Mouse (Mus musculus) heart, embryonic 14.5 days (tissue): ENCODE data around the gene BC024978. TPM values are rescaled to one million over a fixed set of nuclear protein-coding genes. Genes with fewer than 3 reads are reported as not detected.

Experiments used
- ATAC-seq: fragments of 200-750 bp; cut with Nextera tagmentation; 2 replicates; pipeline ENCODE4 v1.8.0; 2017; ENCODE audit warnings: low read depth, moderate TSS enrichment; ENCODE audit not compliant: insufficient number of reproducible peaks, insufficient read depth, low FRiP score
- H3K27ac ChIP-seq, 2 experiments: fragments of 200-500 bp in 1 of 2; fragments of 300-500 bp in 1 of 2; sonication (generic) in 1 of 2; replicated peaks in 1 of 2; 2 replicates each; pipeline ENCODE4 v1.5.1; 2012 to 2014; ENCODE audit warnings: low read depth in 2 of 2, low read length in 2 of 2, control low read depth in 1 of 2, mild to moderate bottlenecking in 1 of 2, mixed read lengths in 1 of 2; ENCODE audit not compliant: control insufficient read depth in 1 of 2, insufficient read depth in 1 of 2
- H3K27me3 ChIP-seq: fragments of 300-500 bp; sonication (generic); 2 replicates; pipeline ENCODE4 v1.6.1; 2014; ENCODE audit warnings: mild to moderate bottlenecking, low read length, control low read depth; ENCODE audit not compliant: control insufficient read depth, insufficient read depth
- H3K36me3 ChIP-seq: fragments of 300-500 bp; sonication (generic); 2 replicates; pipeline ENCODE4 v1.6.1; 2014; ENCODE audit warnings: mild to moderate bottlenecking, control low read depth, low read length, mixed read lengths; ENCODE audit not compliant: control insufficient read depth, insufficient read depth
- H3K4me1 ChIP-seq, 2 experiments: fragments of 200-500 bp in 1 of 2; fragments of 300-500 bp in 1 of 2; sonication (generic) in 1 of 2; 2 replicates each; pipeline ENCODE4 v1.6.1; 2012 to 2014; ENCODE audit warnings: low read length in 2 of 2, control low read depth in 1 of 2, mixed read lengths in 1 of 2; ENCODE audit not compliant: control insufficient read depth in 2 of 2, insufficient read depth in 2 of 2
- H3K4me2 ChIP-seq: fragments of 300-500 bp; sonication (generic); 2 replicates; pipeline ENCODE4 v1.6.1; 2014; ENCODE audit warnings: mild to moderate bottlenecking, low read length
- H3K4me3 ChIP-seq, 2 experiments: fragments of 200-500 bp in 1 of 2; fragments of 300-500 bp in 1 of 2; sonication (generic) in 1 of 2; 2 replicates each; pipeline ENCODE4 v1.5.1; 2012 to 2014; ENCODE audit warnings: low read length in 2 of 2, mild to moderate bottlenecking in 2 of 2, control low read depth in 1 of 2, low read depth in 1 of 2, moderate library complexity in 1 of 2; ENCODE audit not compliant: control insufficient read depth in 1 of 2, insufficient read depth in 1 of 2
- H3K9ac ChIP-seq: fragments of 300-500 bp; sonication (generic); 2 replicates; pipeline ENCODE4 v1.6.1; 2014; ENCODE audit warnings: mild to moderate bottlenecking, low read length
- H3K9me3 ChIP-seq: fragments of 300-500 bp; sonication (generic); 2 replicates; pipeline ENCODE4 v1.6.1; 2016; ENCODE audit warnings: low read length, control low read depth; ENCODE audit not compliant: control insufficient read depth
- WGBS: fragments of 180-500 bp; shearing (Covaris S2); extraction: QIAGEN DNeasy Blood & Tissue Kit; methylation state at CpG from one replicate; pipeline ENCODE4 v1.1.7; 2014; 5-methylcytosine and 5-hydroxymethylcytosine counted together
- polyA plus RNA-seq: library from polyadenylated mRNA; unstranded; fragments of >200 nt; fragmentation: Nextera tagmentation; extraction: Ambion mirVana; gene quantifications from 2 replicates; pipeline ENCODE4 v1.2.1, GENCODE M21; 2014

The BC024978 gene
- polyA plus RNA-seq, 1 experiment from 2014 or later = 3.7 TPM

DNA sequence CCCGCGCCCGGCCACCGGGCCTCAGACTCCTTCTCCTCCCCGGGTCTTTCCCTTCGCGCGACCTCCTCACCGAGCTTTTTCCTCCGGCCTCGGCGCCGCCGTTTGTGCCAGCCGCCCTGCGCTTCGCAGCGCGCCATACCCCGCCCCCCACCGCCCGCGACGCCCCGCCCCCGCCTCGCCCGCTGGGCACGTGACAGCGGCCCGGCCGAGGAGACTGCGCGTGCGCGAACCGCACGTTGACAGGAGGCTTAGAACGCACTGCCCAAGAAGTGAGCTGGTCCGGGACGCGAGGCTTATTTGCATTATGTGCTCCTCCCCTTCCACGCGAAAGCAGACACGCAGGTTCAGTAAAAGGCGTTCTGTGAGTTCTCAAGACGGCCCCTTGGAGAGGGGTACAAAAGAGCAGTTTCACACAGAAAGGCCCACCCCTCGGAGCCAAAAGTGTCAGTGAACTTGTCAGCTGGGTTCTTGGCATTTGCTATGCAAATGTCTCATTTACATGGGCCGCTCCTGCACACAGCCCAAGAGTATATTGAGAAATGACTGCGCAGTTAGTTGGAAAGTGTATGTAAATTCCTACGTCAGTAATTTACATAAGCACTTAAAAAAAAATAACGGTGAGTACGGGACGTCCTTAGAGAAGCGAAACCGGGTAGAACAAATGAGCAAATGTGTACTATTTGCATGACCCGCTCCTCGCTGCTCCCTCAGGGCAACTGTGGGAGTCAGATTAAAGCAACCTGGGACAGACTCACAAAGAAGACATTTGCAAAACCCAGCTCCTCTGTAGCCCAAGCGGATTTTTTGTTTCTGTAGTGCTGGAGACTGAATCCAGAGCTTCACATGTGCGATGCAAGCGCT is 28.7 kb upstream of the BC024978 start, which contains the start of gene Egln2:
Egln2 (minus strand) TSS at position 189 of the 861 bp plus-strand sequence.
- 2% methylated on average over 59 of the region's 61 CpGs for WGBS
- peak within 1 kb of the TSS; percentile 87 for H3K9ac ChIP-seq
- H3K4me3 ChIP-seq = peak within 1 kb of the TSS; percentile 77
- H3K4me2 ChIP-seq = peak within 1 kb of the TSS; percentile 83
- no peaks in the 10 kb centered on the region for H3K9me3 ChIP-seq
- peak; percentile 86 for ATAC-seq
- no peaks in the 10 kb centered on the region for H3K27me3 ChIP-seq
- H3K36me3 ChIP-seq = peaks cover 45% of the 10 kb centered on the region
- H3K4me1 ChIP-seq = peaks cover 20 to 44% of the 10 kb centered on the region in 2 experiments
- H3K27ac ChIP-seq = peak within 1 kb of the TSS; percentile 95 to 98

DNA sequence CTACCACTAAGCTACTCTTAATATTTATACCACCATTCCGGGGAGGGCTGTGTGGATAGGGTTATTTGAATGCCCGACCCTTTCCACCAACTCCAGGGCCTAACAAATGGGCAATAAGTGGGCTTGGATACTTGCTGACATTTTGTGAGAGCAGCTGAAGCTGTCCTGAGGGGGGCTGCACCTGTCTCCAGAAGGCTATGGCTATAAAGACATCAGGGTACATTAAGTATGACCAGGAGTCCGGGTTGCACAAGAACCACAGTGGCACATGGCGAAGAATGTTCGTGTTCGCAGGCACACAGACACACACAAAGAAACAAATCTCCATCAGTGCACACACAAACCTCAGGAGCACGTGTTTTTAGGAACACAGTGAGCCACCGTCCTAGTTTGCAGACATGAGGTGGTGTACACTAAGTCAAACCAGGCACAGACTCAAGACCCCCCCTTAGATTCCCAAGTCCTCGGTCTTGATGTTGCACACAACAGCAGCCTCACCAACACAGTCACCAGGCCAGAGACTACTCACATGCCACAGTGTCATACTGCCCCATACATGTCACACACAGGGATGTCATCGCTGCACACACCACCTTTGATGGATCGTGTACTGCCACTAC is 28.0 kb upstream of the BC024978 start:
- Histone ChIP-seq H3K27me3 (no peaks in the 10 kb centered on the region), H3K9ac (peak overlapping the region; percentile 87), H3K4me3 (peak overlapping the region; percentile 77), H3K27ac (peak overlapping the region; percentile 95 to 98), H3K9me3 (no peaks in the 10 kb centered on the region), H3K4me2 (peak overlapping the region; percentile 83), H3K36me3 (peaks cover 47% of the 10 kb centered on the region), H3K4me1 (peaks cover 20 to 40% of the 10 kb centered on the region in 2 experiments)
- 69% methylated on average over 11 of the region's 11 CpGs for WGBS
- no peak for ATAC-seq

DNA sequence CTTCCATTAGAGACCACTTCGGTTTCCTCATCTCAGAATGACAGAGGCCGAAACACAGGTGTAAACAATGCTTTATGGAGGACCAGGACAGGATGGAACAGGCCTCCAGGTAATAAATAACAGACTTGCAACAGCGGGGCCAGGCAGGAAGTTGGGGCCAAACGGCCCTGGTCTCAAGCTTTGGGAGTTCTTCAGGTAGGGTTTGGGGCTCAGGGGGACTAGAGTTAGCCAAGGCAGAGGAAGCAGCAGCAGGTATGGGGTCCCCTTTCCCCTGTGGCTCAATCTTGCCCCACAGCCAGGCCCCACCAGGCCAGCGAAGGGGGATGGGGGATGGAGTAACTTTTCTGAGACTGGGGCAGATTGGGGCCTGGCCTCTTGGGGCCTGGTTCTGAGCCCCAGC is 27.2 kb upstream of the BC024978 start:
- Histone ChIP-seq H3K4me3 (no peak overlapping the region), H3K27me3 (no peaks in the 10 kb centered on the region), H3K9me3 (no peaks in the 10 kb centered on the region), H3K4me1 (peaks cover 19 to 32% of the 10 kb centered on the region in 2 experiments), H3K4me2 (no peak overlapping the region), H3K27ac (no peak overlapping the region), H3K36me3 (peaks cover 47% of the 10 kb centered on the region), H3K9ac (no peak overlapping the region)
- no peak for ATAC-seq
- WGBS = 92% methylated on average over 5 of the region's 5 CpGs

DNA sequence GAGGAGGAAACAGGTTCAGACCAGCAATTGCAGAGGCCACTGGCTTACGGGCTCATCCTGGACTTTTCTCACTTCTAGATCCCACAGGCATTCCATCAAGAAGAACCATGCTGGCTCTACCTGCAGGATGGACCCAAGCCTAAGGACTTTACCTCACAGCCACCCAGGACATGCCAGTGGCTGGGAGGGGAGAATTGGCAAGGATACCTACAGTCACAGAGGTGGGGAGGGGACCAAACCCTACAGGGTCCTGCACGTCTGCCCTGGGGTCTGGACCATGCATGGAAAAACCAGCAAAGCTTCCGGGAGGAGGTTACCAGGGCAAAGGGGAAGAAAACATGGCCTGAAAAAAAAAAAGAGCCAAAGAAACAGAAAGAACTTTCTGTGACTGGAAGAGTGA is 24.6 kb upstream of the BC024978 start:
- ATAC-seq = no peak
- Histone ChIP-seq H3K9ac (no peak overlapping the region), H3K27me3 (no peaks in the 10 kb centered on the region), H3K36me3 (peaks cover 49% of the 10 kb centered on the region), H3K27ac (no peak overlapping the region), H3K4me3 (no peak overlapping the region), H3K4me1 (peaks cover 7 to 8% of the 10 kb centered on the region in 2 experiments), H3K9me3 (no peaks in the 10 kb centered on the region), H3K4me2 (no peak overlapping the region)
- 80% methylated on average over 3 of the region's 3 CpGs for WGBS

DNA sequence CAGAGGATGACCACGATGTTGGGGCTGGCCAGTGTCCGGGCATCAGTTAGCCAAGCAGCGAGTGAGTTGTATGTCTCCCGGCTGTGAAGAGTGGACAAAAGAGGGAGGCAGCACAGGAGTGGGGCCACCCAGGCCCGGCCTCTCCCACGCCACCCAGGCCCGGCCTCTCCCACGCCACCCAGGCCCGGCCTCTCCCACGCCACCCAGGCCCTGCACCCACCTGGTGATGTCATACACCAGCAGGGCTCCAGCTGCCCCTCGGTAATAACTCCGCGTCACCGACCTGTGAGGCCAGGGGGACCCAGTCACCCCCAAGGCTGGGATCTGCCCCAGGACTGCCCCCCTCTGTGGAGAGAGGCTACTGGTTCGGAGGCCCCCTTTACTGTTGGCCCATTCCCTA is 21.1 kb upstream of the BC024978 start:
- H3K9me3 ChIP-seq = no peaks in the 10 kb centered on the region

DNA sequence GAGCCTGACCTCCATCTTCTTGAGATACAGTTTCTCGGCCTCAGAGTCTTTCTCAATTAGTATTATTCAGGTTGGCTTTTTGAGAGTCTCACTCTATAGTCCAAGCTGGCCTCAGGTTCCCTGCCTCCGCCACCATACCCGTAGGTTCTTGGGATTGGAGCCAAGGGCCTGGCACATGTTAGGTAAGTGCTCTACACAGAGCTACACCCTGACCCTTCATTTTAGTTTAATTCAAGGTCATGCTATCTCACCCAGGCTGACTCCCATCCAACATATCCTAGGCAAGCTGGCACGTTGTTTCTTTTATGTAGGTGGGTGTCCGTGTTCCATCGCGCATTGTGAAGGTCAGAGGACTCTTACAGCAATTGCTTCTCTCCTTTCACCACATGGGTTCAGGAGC is 20.7 kb upstream of the BC024978 start:
- Histone ChIP-seq H3K9ac (no peak overlapping the region), H3K4me3 (no peak overlapping the region), H3K4me2 (no peak overlapping the region), H3K4me1 (peaks cover 0 to 4% of the 10 kb centered on the region in 2 experiments; a peak in 1 of 4 replicates), H3K27ac (no peak overlapping the region), H3K36me3 (peaks cover 49% of the 10 kb centered on the region), H3K9me3 (no peaks in the 10 kb centered on the region), H3K27me3 (no peaks in the 10 kb centered on the region)
- WGBS = 78% methylated on average over 7 of the region's 7 CpGs
- ATAC-seq = no peak

More for the DNA sequence above, 21.1 kb upstream of the BC024978 start:
- Histone ChIP-seq H3K27me3 (no peaks in the 10 kb centered on the region), H3K4me1 (peaks cover 0 to 4% of the 10 kb centered on the region in 2 experiments; a peak in 1 of 4 replicates), H3K4me2 (no peak overlapping the region), H3K36me3 (peaks cover 49% of the 10 kb centered on the region), H3K4me3 (no peak overlapping the region), H3K9ac (no peak overlapping the region), H3K27ac (no peak overlapping the region)
- ATAC-seq = no peak
- WGBS = 94% methylated on average over 15 of the region's 15 CpGs

DNA sequence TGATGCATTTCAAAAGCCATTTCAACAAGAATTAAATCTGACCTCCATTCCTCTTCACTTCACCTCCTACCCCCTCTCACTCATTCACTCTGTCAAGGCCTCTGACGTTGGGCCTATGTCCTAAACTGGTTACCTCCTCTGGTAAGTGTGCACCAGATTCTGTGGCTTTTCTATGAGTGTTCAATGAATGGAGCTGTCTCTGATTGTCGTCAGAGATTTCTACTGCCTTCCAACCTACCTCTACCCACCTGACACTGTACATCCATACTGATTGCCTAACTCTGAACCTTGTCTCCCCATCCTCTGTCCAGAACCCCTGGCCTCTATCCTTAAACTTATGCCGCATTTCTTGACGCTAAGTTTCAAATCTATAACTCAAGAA is 17.6 kb upstream of the BC024978 start:
- Histone ChIP-seq H3K27me3 (no peaks in the 10 kb centered on the region), H3K27ac (peak overlapping the region; percentile 89 to 91), H3K9ac (peak overlapping the region; percentile 68), H3K9me3 (no peaks in the 10 kb centered on the region), H3K4me3 (peak overlapping the region; percentile 73 to 76), H3K36me3 (peaks cover 29% of the 10 kb centered on the region), H3K4me1 (peaks cover 0 to 4% of the 10 kb centered on the region in 2 experiments; a peak in 2 of 4 replicates), H3K4me2 (peak overlapping the region; percentile 53)
- WGBS = 24% methylated on average over 4 of the region's 4 CpGs
- ATAC-seq = no peak
